Mouse (Mus musculus): ENCODE results near the gene Ifitm6. TPM values are rescaled to one million over a fixed set of nuclear protein-coding genes. Genes with fewer than 3 reads are reported as not detected.
"Not testable (repeated sequence)": the region's sequence is repeated elsewhere in the genome, so short reads cannot be mapped to it uniquely, and the experiment has no call there.

The Ifitm6 gene
- total RNA-seq (2012; rRNA removed) = not detected in 2 replicates
- not detected in 2 replicates for total RNA-seq (2014; rRNA removed)
- not detected in 2 replicates for polyA plus RNA-seq (2012; ENCODE audit: insufficient read length, low read depth)

- H3K9ac ChIP-seq (ENCODE audit: insufficient read depth, low read depth); H3K4me2 ChIP-seq (ENCODE audit: insufficient read depth, low read depth, poor library complexity, severe bottlenecking); H3K79me2 ChIP-seq (replicated peaks; ENCODE audit: control insufficient read depth, extremely low read depth, insufficient read depth, poor library complexity, severe bottlenecking); DNase-seq (ENCODE audit: extremely low read depth); in situ Hi-C loops (cut with MboI; ENCODE audit: low pct_ligation_motif_present, low pct_unique_long_range_greater_than_20kb, low sequenced_read_pairs); dilution Hi-C loops (cut with MboI; ENCODE audit: extremely low pct_ligation_motif_present, extremely low pct_unique_long_range_greater_than_20kb, low sequenced_read_pairs); H3K9me3 ChIP-seq (replicated peaks; ENCODE audit: low read length); H3K27me3 ChIP-seq (replicated peaks); H3K4me3 ChIP-seq (replicated peaks in 1 of 3; ENCODE audit: low read depth in 2 of 3, low read length in 2 of 3, poor library complexity in 1 of 3); H3K36me3 ChIP-seq (replicated peaks in 1 of 2; ENCODE audit: control insufficient read depth in 1 of 2, insufficient read depth in 1 of 2, low read length in 1 of 2); H3K27ac ChIP-seq (ENCODE audit: insufficient read depth, low read depth): not testable (repeated sequence)
- H3K4me1 ChIP-seq (ENCODE audit: control insufficient read depth in 1 of 2, insufficient read depth in 2 of 2) = peaks cover 16 to 36% of the 10 kb centered on the region in 2 experiments
These were observed at the start of gene Ifitm6 for GRCm38 (mm10) chr7:141017824-141018223. Gene Ifitm6, minus strand, starts transcription at chr7:141017924.

GRCm38 (mm10) chr7:141064576-141064975 lies 46.9 kb upstream of the Ifitm6 start:
- no peak overlapping the region for H3K27ac ChIP-seq (ENCODE audit: insufficient read depth, low read depth)
- H3K27me3 ChIP-seq (replicated peaks) = peaks cover 97% of the 10 kb centered on the region
- H3K79me2 ChIP-seq (replicated peaks; ENCODE audit: control insufficient read depth, extremely low read depth, insufficient read depth, poor library complexity, severe bottlenecking) = no peaks in the 10 kb centered on the region
- peaks cover 0 to 3% of the 10 kb centered on the region in 2 experiments for H3K36me3 ChIP-seq (replicated peaks in 1 of 2; ENCODE audit: control insufficient read depth in 1 of 2, insufficient read depth in 1 of 2, low read length in 1 of 2)
- TF ChIP-seq CHD2 (IDR thresholded peaks at IDR 0.05; ENCODE audit: low read length) = no peak
- TF ChIP-seq MXI1 (IDR thresholded peaks at IDR 0.05; ENCODE audit: low read depth, low read length) = no peak
- no peak for TF ChIP-seq PAX5 (IDR thresholded peaks at IDR 0.05; ENCODE audit: low read length)
- TF ChIP-seq NRF1 (IDR thresholded peaks at IDR 0.05; ENCODE audit: low read depth, low read length) = no peak
- TF ChIP-seq MAFK (IDR thresholded peaks at IDR 0.05; ENCODE audit: insufficient replicate concordance, low read length) = no peak
- TF ChIP-seq HCFC1 (IDR thresholded peaks at IDR 0.05; ENCODE audit: low read depth, low read length) = no peak
- no peak for TF ChIP-seq RAD21 (IDR thresholded peaks at IDR 0.05; ENCODE audit: low read depth, low read length)
- TF ChIP-seq USF2 (conservative IDR thresholded peaks at IDR 0.05; ENCODE audit: low read depth, low read length) = no peak
- no peak for TF ChIP-seq TBP (conservative IDR thresholded peaks at IDR 0.05; ENCODE audit: low read depth, low read length)
- no peak for TF ChIP-seq CTCF (conservative IDR thresholded peaks at IDR 0.05 in 1 of 2, IDR thresholded peaks at IDR 0.05 in 1 of 2; ENCODE audit: low read depth in 2 of 2, low read length in 2 of 2)
- no peak for TF ChIP-seq MAZ (IDR thresholded peaks at IDR 0.05; ENCODE audit: low read depth, low read length)
- no peak for TF ChIP-seq JUND (conservative IDR thresholded peaks at IDR 0.05; ENCODE audit: low read depth, low read length)
- no peaks in the 10 kb centered on the region for H3K9me3 ChIP-seq (replicated peaks; ENCODE audit: low read length)
- H3K9ac ChIP-seq (ENCODE audit: insufficient read depth, low read depth) = no peak overlapping the region
- in situ Hi-C loops (cut with MboI; ENCODE audit: low pct_ligation_motif_present, low pct_unique_long_range_greater_than_20kb, low sequenced_read_pairs) (no loop called here), dilution Hi-C loops (cut with MboI; ENCODE audit: extremely low pct_ligation_motif_present, extremely low pct_unique_long_range_greater_than_20kb, low sequenced_read_pairs) (no loop called here)
- no peak overlapping the region for H3K4me3 ChIP-seq (replicated peaks in 1 of 3; ENCODE audit: low read depth in 2 of 3, low read length in 2 of 3, poor library complexity in 1 of 3)
- H3K4me1 ChIP-seq (ENCODE audit: control insufficient read depth in 1 of 2, insufficient read depth in 2 of 2) = peaks cover 13 to 22% of the 10 kb centered on the region in 2 experiments
- no peak overlapping the region for H3K4me2 ChIP-seq (ENCODE audit: insufficient read depth, low read depth, poor library complexity, severe bottlenecking)
- no peak for DNase-seq (ENCODE audit: extremely low read depth)

- H3K4me2 ChIP-seq (ENCODE audit: insufficient read depth, low read depth, poor library complexity, severe bottlenecking) = no peak overlapping the region
- peaks cover 96% of the 10 kb centered on the region for H3K27me3 ChIP-seq (replicated peaks)
- TF ChIP-seq CHD1 (IDR thresholded peaks at IDR 0.05; ENCODE audit: low read depth, low read length) = no peak
- no peak for TF ChIP-seq NELFE (IDR thresholded peaks at IDR 0.05; ENCODE audit: low read depth, low read length)
- no peak for TF ChIP-seq USF2 (conservative IDR thresholded peaks at IDR 0.05; ENCODE audit: low read depth, low read length)
- TF ChIP-seq MYC (IDR thresholded peaks at IDR 0.05; ENCODE audit: low read depth, low read length) = no peak
- no peak for TF ChIP-seq EP300 (IDR thresholded peaks at IDR 0.05; ENCODE audit: low read length)
- TF ChIP-seq IRF4 (IDR thresholded peaks at IDR 0.05; ENCODE audit: low read depth, low read length) = no peak
- no peak for TF ChIP-seq UBTF (IDR thresholded peaks at IDR 0.05; ENCODE audit: low read depth, low read length)
- no peak for TF ChIP-seq PAX5 (IDR thresholded peaks at IDR 0.05; ENCODE audit: low read length)
- no peak for TF ChIP-seq ZKSCAN1 (IDR thresholded peaks at IDR 0.05; ENCODE audit: borderline replicate concordance, low read depth, low read length)
- no peak for TF ChIP-seq RCOR1 (conservative IDR thresholded peaks at IDR 0.05; ENCODE audit: low read depth, low read length)
- TF ChIP-seq JUN (IDR thresholded peaks at IDR 0.05; ENCODE audit: insufficient read depth, low read depth, low read length) = no peak
- no peak for TF ChIP-seq CTCF (conservative IDR thresholded peaks at IDR 0.05 in 1 of 2, IDR thresholded peaks at IDR 0.05 in 1 of 2; ENCODE audit: low read depth in 2 of 2, low read length in 2 of 2)
- TF ChIP-seq TBP (conservative IDR thresholded peaks at IDR 0.05; ENCODE audit: low read depth, low read length) = no peak
- TF ChIP-seq ZC3H11A (IDR thresholded peaks at IDR 0.05; ENCODE audit: low read depth, low read length) = no peak
- no peak for TF ChIP-seq POLR2A (IDR thresholded peaks at IDR 0.05; ENCODE audit: low read depth, low read length)
- TF ChIP-seq JUND (conservative IDR thresholded peaks at IDR 0.05; ENCODE audit: low read depth, low read length) = no peak
- TF ChIP-seq HCFC1 (IDR thresholded peaks at IDR 0.05; ENCODE audit: low read depth, low read length) = no peak
- no peak for TF ChIP-seq MAFK (IDR thresholded peaks at IDR 0.05; ENCODE audit: insufficient replicate concordance, low read length)
- H3K4me3 ChIP-seq (replicated peaks in 1 of 3; ENCODE audit: low read depth in 2 of 3, low read length in 2 of 3, poor library complexity in 1 of 3) = no peak overlapping the region
- no peaks in the 10 kb centered on the region for H3K79me2 ChIP-seq (replicated peaks; ENCODE audit: control insufficient read depth, extremely low read depth, insufficient read depth, poor library complexity, severe bottlenecking)
- H3K36me3 ChIP-seq (replicated peaks in 1 of 2; ENCODE audit: control insufficient read depth in 1 of 2, insufficient read depth in 1 of 2, low read length in 1 of 2) = peaks cover 0 to 3% of the 10 kb centered on the region in 2 experiments
- H3K9ac ChIP-seq (ENCODE audit: insufficient read depth, low read depth) = no peak overlapping the region
- no peak for DNase-seq (ENCODE audit: extremely low read depth)
- in situ Hi-C loops (cut with MboI; ENCODE audit: low pct_ligation_motif_present, low pct_unique_long_range_greater_than_20kb, low sequenced_read_pairs) (no loop called here), dilution Hi-C loops (cut with MboI; ENCODE audit: extremely low pct_ligation_motif_present, extremely low pct_unique_long_range_greater_than_20kb, low sequenced_read_pairs) (no loop called here)
- H3K4me1 ChIP-seq (ENCODE audit: control insufficient read depth in 1 of 2, insufficient read depth in 2 of 2) = peaks cover 13 to 26% of the 10 kb centered on the region in 2 experiments
- H3K27ac ChIP-seq (ENCODE audit: insufficient read depth, low read depth) = no peak overlapping the region
- no peaks in the 10 kb centered on the region for H3K9me3 ChIP-seq (replicated peaks; ENCODE audit: low read length)
These were observed 46.5 kb upstream of the Ifitm6 start for GRCm38 (mm10) chr7:141064175-141064574.
